Mouse (Mus musculus) retina, adult 2 months (tissue): Measurements from ENCODE around the gene Ptpn23.
"Not testable (repeated sequence)": the region's sequence is repeated elsewhere in the genome, so short reads cannot be mapped to it uniquely, and the experiment has no call there.

Source experiments
- DNase-seq: peaks from one replicate; pipeline ENCODE4 v3.0.0-alpha.2; 2012; ENCODE audit warnings: low read depth, low spot score

Ptpn23 gene

DNA sequence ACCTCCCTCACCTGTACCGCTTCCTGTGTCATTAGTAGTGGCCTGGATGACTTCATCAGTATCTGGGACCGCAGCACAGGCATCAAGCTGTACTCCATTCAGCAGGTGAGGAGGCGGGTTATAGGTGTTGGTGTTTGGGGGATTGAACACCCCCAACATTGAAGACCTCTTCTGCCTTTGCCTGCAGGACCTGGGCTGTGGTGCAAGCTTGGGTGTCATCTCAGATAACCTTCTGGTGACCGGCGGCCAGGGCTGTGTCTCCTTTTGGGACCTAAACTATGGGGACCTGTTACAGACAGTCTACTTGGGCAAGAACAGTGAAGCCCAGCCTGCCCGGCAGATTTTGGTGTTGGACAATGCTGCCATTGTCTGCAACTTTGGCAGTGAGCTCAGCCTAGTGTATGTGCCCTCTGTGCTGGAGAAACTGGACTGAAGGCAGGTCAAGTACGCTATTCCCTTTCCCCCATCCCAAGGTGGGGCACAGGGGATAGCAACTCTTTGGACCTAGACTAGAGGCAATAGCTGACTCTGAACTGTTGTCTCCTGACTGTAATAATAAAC, 23.6 kb downstream of the Ptpn23 start:
- DNase-seq = no peak

- no peak for DNase-seq
These were observed 26.7 kb downstream of the Ptpn23 start for GRCm38 (mm10) chr9:110381292-110381691.

GRCm38 (mm10) chr9:110380662-110381061, 27.4 kb downstream of the Ptpn23 start:
- no peak for DNase-seq

DNA sequence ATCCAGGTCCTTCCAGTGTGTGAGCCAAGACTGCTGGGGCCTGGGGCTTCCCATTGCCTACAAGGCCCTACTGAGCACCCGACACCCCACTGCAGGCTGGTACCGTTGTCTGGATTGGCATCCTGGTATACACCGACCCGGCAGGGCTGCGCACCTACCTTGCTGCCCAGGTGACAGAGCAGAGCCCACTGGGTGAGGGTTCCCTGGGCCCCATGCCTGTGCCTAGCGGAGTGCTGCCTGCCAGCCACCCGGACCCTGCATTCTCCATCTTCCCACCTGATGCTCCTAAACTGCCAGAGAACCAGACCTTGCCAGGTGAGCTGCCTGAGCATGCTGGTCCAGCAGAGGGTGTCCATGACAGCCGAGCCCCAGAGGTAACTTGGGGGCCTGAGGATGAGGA, 28.7 kb downstream of the Ptpn23 start:
- DNase-seq = no peak

- DNase-seq = not testable (repeated sequence)
These were observed 30.4 kb downstream of the Ptpn23 start for GRCm38 (mm10) chr9:110377655-110378054.

GRCm38 (mm10) chr9:110375668-110376067, 32.3 kb downstream of the Ptpn23 start:
- no peak for DNase-seq

DNA sequence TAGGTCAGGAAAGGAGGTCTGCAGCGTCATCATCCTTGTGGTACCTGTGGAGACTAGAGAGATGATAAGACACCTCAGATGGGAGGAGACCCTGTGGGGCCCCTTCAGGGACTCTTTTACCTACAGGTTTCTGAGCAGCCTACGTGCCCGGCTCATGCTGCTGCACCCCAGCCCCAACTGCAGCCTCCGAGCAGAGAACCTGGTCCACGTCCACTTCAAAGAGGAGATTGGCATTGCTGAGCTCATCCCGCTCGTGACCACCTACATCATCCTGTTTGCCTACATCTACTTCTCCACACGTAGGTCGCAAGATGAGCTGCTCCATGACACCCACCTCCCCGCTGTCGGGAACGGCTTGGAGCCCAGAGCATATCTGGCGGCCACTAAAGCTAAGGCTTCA, 34.1 kb downstream of the Ptpn23 start:
- DNase-seq = no peak

DNA sequence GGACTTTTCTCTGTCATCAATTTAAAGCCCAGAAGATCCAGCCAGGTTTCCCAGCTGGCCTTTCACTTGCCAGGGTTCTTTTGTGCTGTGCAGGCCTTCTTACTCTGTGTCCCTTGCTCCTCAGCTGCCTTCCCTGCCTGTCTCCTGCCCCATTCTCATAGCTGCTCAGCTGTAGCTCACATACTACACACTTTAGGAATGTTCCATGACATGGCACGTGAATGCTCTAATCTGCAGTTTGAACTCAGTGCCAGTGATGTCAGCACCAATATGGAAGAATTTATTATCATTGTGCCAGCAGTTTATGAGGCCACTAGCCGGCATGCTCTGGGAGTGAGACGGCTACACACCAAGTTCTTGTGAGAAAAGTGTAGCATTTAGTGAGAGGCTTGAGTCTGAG, 38.2 kb downstream of the Ptpn23 start:
- no peak for DNase-seq

DNA sequence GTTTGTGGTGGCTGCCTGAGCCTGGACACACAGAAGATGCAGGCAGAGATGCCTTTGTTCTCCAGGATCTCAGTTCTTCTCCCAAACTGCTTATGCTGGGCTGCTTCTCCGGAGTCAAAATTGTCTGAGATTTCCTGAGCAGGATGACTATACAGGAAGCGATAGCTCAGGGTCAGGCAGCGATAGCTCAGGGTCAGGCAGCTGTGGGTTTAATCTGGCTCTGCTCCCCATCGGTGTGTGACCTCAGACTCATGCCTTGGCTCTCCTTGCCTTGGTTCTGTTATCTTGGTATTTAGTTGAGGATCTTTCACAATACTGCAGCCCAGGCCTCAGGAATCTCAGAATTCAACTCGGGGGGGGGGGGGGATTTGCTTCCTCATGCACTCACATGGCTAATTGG, 41.3 kb downstream of the Ptpn23 start:
- DNase-seq = no peak

- no peak for DNase-seq
These were observed 45.7 kb downstream of the Ptpn23 start for GRCm38 (mm10) chr9:110362337-110362736.

DNA sequence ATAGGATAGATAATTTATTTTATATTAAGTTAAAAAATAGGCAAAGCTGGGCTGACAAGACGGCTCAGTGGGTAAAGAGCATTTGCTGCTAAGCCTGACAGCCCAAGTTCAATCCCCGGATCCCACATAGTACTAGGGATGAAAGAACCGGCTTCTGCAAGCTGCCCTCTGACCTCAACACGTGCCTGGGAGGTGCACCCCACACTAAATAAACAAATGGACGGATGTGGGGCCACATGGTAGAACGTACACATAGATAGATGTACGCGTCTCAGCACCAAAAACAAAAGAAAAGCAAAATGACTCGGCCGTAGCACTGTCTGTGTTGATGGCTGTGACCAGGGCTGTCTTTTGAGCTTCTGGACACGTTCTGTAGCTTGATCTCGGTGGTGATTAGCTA, 46.7 kb downstream of the Ptpn23 start:
- no peak for DNase-seq

GRCm38 (mm10) chr9:110358341-110358740, 49.7 kb downstream of the Ptpn23 start:
- DNase-seq = no peak

DNA sequence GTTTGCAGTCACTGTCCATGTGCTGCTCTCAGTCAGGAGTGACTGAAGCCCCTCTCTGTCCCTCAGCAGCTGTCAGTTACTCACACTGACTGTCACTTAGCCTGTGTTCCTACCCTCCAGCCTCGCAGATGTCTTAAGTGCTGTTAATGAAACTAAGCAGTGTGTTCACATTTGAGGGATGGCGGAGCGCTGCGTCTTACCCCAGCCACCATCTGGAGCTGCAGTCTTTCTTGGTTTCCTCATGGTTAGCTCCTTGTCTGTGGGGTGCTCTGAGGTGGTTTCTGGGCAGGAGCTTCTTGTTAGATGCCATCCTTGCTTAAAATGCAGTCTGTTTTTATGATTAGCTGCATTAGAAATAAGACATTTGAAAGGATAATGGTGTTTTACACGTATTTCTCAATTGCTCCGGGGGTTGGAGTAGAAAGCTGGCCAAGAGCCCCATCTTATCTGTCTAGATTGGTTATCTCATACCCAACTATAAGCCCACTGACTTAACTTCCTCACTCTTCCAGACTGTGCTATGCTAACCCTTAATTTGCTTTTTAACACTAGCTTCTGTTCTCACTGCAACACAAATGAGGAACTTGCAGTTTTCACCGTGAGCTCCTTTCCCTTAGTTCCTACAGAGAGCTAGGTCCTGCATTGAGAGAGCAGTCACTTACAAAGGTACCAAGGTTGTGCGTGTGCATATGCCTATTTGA, 55.9 kb downstream of the Ptpn23 start:
- no peak for DNase-seq

- no peak for DNase-seq
These were observed 56.7 kb downstream of the Ptpn23 start for GRCm38 (mm10) chr9:110351350-110351749.

- DNase-seq = no peak
These were observed 57.4 kb downstream of the Ptpn23 start for GRCm38 (mm10) chr9:110350612-110351011.

GRCm38 (mm10) chr9:110350188-110350587, 57.8 kb downstream of the Ptpn23 start:
- no peak for DNase-seq

DNA sequence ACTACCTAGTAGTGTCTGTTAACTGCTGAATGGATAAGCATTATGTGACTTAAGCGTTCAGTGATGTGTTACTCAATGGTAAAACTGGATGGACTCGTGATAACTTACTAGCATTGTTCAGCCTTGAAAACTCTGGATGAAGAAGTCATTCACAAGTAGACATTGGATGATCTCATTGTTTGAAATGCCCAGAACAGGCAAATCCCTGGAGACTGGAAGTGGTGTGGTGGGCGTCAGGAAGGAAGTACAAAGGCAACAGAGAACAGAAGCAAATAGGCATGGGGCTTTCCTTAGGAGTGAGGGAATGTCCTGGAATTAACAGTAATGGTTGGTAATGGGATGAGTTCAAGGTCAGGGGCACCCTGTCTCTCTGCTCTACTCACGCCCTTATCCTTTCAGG, 59.1 kb downstream of the Ptpn23 start:
- DNase-seq = no peak

GRCm38 (mm10) chr9:110345057-110345739, 62.8 kb downstream of the Ptpn23 start:
- no peak for DNase-seq

DNA sequence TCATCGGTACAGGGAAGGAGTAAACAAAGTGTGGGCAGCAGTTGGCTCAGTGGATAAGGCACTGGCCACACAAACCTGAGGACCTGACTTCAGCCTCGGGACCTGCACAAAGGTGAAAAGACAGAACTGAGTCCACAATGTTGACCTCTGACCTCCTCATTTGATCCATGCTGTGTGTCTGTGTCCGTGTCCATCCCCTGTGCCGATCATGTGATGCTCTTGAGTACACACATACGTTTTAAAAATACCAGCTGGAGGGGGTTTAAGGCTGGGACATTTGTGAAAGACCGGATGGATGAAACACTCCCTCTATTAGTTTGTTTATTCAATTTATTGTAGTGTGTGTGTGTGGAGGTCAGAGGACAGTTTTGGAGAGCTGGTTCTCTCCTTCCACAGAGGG, 64.2 kb downstream of the Ptpn23 start:
- no peak for DNase-seq

DNA sequence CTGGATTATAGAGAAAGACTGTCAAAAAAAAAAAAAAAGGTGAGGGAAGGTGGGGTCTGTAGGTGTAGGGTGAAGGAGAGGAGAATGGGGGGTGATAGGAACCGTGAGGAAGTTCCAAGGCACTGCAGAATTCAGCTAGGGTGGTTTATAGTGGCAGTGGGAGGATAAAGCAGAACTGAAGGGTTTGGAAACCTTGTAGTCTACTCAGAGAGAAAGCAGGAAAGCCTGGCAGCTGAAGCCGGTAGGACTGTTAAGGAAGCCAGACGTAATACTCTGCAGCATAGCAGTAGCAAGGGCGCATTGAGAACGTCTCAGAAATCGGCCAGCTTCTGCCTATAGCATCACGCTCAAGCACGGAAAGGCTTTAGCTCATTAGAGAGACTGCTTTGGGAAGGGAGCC, 66.0 kb downstream of the Ptpn23 start:
- no peak for DNase-seq

- DNase-seq = peak; percentile 30
These were observed 67.8 kb downstream of the Ptpn23 start for GRCm38 (mm10) chr9:110340037-110340750.
